Mouse (Mus musculus): Measurements from ENCODE around the gene Sspn. TPM values are rescaled to one million over a fixed set of nuclear protein-coding genes. Genes with fewer than 3 reads are reported as not detected.

Sspn gene
- total and polyA plus RNA-seq, 3 experiments, result 0.04 to 0.14 (median 0.13) TPM

- in situ Hi-C loops (cut with MboI; ENCODE audit: low pct_ligation_motif_present, low pct_unique_long_range_greater_than_20kb, low sequenced_read_pairs) (no loop called here), dilution Hi-C loops (cut with MboI; ENCODE audit: extremely low pct_ligation_motif_present, extremely low pct_unique_long_range_greater_than_20kb, low sequenced_read_pairs) (no loop called here)
- Histone ChIP-seq H3K27ac (ENCODE audit: insufficient read depth, low read depth) (no peak overlapping the region), H3K9me3 (replicated peaks; ENCODE audit: low read length) (peaks cover 3% of the 10 kb centered on the region), H3K4me3 (replicated peaks in 1 of 3; ENCODE audit: low read depth in 2 of 3, low read length in 2 of 3, poor library complexity in 1 of 3) (no peak overlapping the region), H3K9ac (ENCODE audit: insufficient read depth, low read depth) (no peak overlapping the region), H3K4me1 (ENCODE audit: control insufficient read depth in 1 of 2, insufficient read depth in 2 of 2) (peaks cover 5 to 22% of the 10 kb centered on the region in 2 experiments; a peak in 3 of 4 replicates), H3K36me3 (replicated peaks in 1 of 2; ENCODE audit: control insufficient read depth in 1 of 2, insufficient read depth in 1 of 2, low read length in 1 of 2) (no peaks in the 10 kb centered on the region), H3K79me2 (replicated peaks; ENCODE audit: control insufficient read depth, extremely low read depth, insufficient read depth, poor library complexity, severe bottlenecking) (no peaks in the 10 kb centered on the region), H3K4me2 (ENCODE audit: insufficient read depth, low read depth, poor library complexity, severe bottlenecking) (no peak overlapping the region), H3K27me3 (replicated peaks) (no peaks in the 10 kb centered on the region)
- TF ChIP-seq NRF1 (IDR thresholded peaks at IDR 0.05; ENCODE audit: low read depth, low read length) (no peak), BHLHE40 (IDR thresholded peaks at IDR 0.05; ENCODE audit: low read depth, low read length) (no peak), UBTF (IDR thresholded peaks at IDR 0.05; ENCODE audit: low read depth, low read length) (no peak), USF1 (IDR thresholded peaks at IDR 0.05; ENCODE audit: low read depth, low read length) (no peak), SMC3 (IDR thresholded peaks at IDR 0.05; ENCODE audit: low read depth, low read length) (no peak), IRF4 (IDR thresholded peaks at IDR 0.05; ENCODE audit: low read depth, low read length) (no peak), TCF12 (IDR thresholded peaks at IDR 0.05; ENCODE audit: low read depth, low read length) (no peak), EP300 (IDR thresholded peaks at IDR 0.05; ENCODE audit: low read length) (no peak)
- DNase-seq (ENCODE audit: extremely low read depth), result no peak
Measured at GRCm38 (mm10) chr6:145952594-145952993, 21.2 kb downstream of the Sspn start.

GRCm38 (mm10) chr6:145953121-145953896, 21.9 kb downstream of the Sspn start:
- Histone ChIP-seq H3K27me3 (replicated peaks) (no peaks in the 10 kb centered on the region), H3K4me3 (replicated peaks in 1 of 3; ENCODE audit: low read depth in 2 of 3, low read length in 2 of 3, poor library complexity in 1 of 3) (no peak overlapping the region), H3K9me3 (replicated peaks; ENCODE audit: low read length) (peaks cover 3% of the 10 kb centered on the region), H3K79me2 (replicated peaks; ENCODE audit: control insufficient read depth, extremely low read depth, insufficient read depth, poor library complexity, severe bottlenecking) (no peaks in the 10 kb centered on the region), H3K36me3 (replicated peaks in 1 of 2; ENCODE audit: control insufficient read depth in 1 of 2, insufficient read depth in 1 of 2, low read length in 1 of 2) (no peaks in the 10 kb centered on the region), H3K27ac (ENCODE audit: insufficient read depth, low read depth) (no peak overlapping the region), H3K4me1 (ENCODE audit: control insufficient read depth in 1 of 2, insufficient read depth in 2 of 2) (peaks cover 2 to 24% of the 10 kb centered on the region in 2 experiments; a peak in 3 of 4 replicates), H3K4me2 (ENCODE audit: insufficient read depth, low read depth, poor library complexity, severe bottlenecking) (no peak overlapping the region), H3K9ac (ENCODE audit: insufficient read depth, low read depth) (no peak overlapping the region)
- no peak for DNase-seq (ENCODE audit: extremely low read depth)
- TF ChIP-seq EP300 (IDR thresholded peaks at IDR 0.05; ENCODE audit: low read length), result no peak
- TF ChIP-seq TCF12 (IDR thresholded peaks at IDR 0.05; ENCODE audit: low read depth, low read length), result no peak
- TF ChIP-seq JUN (IDR thresholded peaks at IDR 0.05; ENCODE audit: insufficient read depth, low read depth, low read length), result no peak
- TF ChIP-seq MAFK (IDR thresholded peaks at IDR 0.05; ENCODE audit: insufficient replicate concordance, low read length), result no peak
- no peak for TF ChIP-seq E2F4 (IDR thresholded peaks at IDR 0.05; ENCODE audit: insufficient replicate concordance, low read depth, low read length)
- TF ChIP-seq USF1 (IDR thresholded peaks at IDR 0.05; ENCODE audit: low read depth, low read length), result no peak
- dilution Hi-C loops (cut with MboI; ENCODE audit: extremely low pct_ligation_motif_present, extremely low pct_unique_long_range_greater_than_20kb, low sequenced_read_pairs), result no loop called here
- in situ Hi-C loops (cut with MboI; ENCODE audit: low pct_ligation_motif_present, low pct_unique_long_range_greater_than_20kb, low sequenced_read_pairs), result no loop called here

All from CH12.LX (cell line).